Mouse (Mus musculus) heart, postnatal 4 days (tissue): Measurements from ENCODE around the gene Dpagt1. TPM values are rescaled to one million over a fixed set of nuclear protein-coding genes. Genes with fewer than 3 reads are reported as not detected.
"Not testable (repeated sequence)": the region's sequence is repeated elsewhere in the genome, so short reads cannot be mapped to it uniquely, and the experiment has no call there.

Experiments used
- DNase-seq: peaks from one replicate; pipeline ENCODE4 v3.0.0; 2021
- total RNA-seq, 2 experiments: library from RNA; stranded (reverse); gene quantifications; 2 replicates each; pipeline ENCODE4 v1.2.3; 2021

Gene Dpagt1
- total RNA-seq, 2 experiments from 2014 or later: 24.1 to 25.0 TPM

DNA sequence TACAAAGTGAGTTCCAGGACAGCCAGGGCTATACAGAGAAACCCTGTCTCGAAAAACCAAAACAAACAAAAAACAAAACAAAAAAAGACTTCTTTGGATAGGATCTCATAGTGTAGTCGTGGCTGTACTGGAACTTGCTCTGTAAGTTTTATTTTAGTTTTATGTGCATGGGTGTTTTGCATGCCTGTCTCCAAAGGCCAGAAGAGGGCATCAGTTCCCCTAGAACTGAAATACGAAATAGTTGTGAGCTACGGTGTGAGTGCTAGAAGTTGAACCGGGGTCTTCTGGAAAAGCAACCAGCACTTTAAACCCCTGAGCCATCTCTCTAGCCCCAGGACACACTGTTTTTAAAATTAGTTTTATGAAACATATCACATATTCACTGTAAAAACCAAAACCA is 12.8 kb downstream of the Dpagt1 start:
- no peak for DNase-seq

DNA sequence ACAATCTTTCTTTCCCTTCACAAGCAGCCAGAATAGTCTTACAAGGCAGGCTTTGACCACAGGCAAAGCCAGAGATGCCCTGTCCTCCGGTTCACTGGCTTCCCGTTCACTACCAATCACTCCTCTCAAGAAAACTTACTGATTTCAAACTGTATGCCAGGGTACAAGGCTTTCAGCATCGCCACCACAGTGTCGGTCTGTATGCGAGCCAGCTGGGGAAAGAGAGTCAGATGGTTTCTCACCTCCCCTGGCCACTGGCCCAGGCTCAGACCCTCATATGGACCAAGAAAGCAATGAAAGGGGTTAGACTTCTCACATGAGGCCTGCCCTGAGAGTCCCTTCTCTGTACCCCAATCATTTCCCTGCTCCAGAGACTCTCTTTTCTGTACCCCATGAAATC is 15.7 kb downstream of the Dpagt1 start:
- no peak for DNase-seq

DNA sequence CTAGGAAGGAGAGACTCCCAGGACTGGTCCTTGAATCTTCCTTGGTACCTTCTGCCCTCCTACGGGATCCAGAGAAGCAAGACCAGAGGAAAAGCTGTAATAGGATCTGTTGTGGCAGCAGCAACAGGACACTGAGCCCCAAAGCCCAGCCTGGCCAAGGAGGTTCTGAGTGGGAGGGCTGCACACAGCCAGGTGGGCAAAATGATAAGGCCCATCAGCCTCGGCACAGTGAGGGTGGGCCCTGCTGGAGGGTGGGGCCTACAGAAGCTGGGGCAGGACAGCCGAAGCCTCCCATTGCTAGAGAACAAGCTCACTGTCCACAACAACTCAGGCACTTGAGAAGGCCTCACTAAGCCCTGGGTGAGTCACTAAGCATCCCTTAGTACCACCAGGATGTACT is 16.4 kb downstream of the Dpagt1 start:
- DNase-seq: no peak

DNA sequence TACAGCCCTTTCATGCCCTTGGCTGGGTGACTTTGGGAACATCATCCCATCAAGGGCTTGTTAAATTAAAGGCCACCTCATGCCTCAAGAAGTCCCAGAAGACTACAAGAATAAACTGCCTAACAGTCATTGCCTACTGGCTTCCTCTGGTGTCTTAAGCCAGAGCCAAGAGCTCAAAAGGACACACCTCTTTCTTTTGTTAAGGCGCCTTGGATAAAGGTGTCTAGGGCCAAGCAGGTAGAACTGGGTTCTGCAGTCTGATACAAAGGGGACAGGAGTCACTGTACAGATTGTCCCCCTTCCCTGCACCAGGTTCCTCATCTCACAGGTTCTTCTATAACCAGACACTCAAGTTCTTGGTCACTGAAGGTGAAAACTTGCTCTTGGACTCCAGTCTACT is 16.8 kb downstream of the Dpagt1 start:
- no peak for DNase-seq

DNA sequence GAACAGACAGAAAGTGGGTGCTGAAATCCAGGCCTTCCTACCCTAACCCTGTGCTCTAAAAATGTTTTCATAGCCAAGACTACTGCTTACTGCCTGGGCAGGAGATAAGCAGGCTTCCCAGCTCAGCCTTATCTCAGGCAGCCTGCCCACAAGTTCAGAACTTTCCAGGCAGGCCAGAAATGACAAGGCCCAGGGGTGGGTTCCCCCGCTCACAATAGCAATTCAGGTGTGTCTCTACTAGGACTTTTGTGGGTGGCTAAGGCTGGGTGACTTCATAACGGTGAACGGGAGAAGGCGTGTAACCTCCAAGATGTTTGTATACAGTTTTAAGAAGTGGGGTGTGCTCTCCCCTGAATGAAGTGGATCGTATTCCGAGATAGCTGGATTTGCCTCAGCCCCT is 17.5 kb downstream of the Dpagt1 start:
- DNase-seq: peak; percentile 59

DNA sequence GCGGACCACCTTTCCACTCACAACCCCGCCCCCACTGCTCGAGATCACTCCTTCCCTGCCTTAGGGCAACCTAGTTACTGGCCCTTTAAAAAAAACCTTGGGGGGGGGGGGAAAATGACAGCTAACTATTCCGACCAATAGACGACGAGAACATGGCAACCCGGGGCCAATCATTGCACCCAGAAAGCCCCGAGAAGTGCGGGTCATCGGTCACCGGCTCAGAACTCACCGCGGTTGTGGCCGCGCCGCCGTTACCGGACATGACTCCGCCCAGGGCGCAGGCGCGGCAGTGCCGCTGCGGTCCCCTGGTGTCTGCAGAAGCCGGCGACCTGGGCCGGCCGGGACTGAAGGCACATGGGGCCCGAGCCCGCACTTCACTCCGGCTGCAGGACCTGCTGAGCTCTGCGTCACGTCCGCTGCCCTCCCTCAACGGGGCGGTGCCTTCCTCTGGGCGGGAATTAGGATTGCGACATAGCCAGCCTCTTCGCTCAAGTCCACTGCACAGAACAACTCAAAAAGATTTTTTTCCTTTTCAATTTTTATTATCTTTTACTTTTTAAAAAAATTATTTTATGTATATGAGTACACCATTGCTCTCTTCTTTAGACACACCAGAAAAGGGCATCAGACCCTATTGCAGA is 18.1 kb downstream of the Dpagt1 start, which contains the start of gene Hmbs:
Gene Hmbs (minus strand): TSS at position 448 of the 641 bp plus-strand sequence.
- DNase-seq: peak; percentile 91

DNA sequence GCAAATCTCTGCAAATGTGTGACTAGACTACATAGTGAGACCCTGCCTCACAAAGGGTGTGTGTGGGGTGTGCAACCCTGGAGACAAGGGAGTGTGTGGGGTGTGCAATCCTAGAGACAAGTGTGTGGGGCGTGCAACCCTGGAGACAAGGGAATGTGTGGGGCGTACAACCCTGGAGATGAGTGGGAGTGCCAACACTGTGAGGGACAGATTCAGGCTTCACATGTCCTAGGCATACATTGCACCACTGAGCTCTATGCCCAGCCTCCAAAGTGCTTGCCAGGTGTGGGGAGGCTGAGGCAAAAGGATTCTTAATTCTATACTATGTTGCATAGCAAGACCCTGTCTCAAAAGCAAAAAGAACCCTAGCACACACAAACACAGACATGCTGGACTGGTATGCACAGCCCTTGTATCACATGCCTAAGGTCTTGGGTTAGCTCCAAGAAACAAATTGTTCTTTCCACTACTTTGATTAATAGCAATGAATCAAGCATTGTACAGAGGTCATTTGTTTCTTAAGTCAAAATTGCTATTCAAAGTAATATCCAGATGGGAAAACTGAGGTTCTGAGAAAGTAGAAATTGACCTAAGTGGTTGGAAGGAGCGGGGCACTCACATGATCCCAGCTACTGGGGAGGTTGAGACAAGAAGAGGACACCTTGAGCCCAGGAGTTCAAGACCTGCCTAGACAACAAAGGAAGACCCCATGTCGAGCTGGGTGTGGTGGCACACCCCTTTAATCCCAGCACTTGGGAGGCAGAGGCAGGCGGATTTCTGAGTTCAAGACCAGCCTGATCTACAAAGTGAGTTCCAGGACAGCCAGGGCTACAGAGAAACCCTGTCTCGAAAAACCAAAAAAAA is 20.0 kb downstream of the Dpagt1 start:
- no peak for DNase-seq

DNA sequence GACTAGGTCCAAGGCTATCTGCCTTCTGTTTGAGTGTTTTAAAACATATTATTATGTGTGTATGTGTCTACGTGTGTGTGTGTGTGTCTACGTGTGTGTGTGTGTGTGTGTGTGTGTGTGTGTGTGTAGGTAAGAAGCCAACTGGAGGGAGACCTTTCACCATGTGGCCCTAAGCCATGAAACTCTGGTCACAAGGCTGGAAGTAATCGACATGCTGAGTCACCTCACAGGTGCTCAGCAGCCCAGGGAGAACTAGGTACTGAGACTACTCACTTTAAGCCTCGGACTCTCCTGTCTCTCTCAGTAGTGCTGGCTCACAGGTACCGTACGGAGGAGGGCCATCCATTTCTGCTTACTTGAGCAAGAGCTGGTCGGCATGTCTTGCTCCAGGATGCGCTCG is 21.3 kb downstream of the Dpagt1 start:
- no peak for DNase-seq

DNA sequence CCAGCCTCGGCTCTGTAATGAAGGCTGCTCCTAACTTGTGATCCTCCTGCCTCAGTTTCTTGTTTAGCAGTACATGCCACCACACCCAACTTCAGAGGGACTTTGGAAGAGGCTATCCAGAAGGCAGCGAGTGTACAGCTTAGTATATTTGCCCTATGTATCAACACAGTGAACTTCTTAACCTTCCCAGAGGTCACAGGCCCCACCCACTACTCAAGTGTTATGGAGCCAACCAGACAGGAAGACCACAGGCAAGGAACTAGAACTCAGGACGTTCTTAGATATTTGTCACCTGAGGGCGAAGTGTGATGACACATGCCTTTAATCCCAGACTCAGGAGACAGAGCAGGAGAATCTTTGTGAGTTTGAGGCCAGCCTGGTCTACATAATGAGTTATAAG is 21.8 kb downstream of the Dpagt1 start:
- no peak for DNase-seq

DNA sequence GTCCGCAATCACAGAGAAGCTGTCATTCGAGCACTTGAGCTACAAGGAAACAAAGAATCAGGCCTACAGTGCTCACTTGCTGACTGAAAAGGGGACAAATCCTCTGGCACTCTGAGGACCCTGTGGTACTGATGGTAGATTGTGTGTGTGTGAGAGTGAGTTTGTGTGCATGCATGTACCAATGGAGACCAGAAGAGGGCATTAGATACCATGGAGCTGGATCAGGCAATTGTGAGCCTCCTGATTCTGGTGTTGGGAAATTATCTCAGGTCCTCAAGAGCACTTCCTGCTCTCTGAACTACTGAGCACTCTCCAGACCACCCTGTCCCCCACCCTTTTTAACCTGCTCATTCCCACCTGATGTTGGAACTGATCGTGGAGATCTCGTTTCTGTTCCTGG is 22.7 kb downstream of the Dpagt1 start:
- no peak for DNase-seq

DNA sequence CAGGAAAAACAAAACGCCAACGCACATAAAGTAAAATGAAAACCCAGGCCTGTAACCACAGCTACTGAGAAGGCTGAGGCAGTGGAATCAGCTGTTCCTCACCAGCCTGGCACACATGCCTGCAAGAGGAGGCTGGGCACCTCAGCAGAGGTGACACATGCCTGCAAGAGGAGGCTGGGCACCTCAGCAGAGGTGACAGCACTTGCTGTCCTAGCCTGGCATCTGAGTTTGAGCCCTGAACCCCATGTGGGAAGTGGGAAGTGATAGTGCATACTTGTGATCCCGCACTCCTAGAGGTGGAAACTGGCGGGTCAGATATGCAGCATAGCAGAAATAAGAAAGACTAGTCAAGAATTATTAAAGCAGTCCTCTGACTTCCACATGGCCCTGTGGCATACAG is 25.6 kb downstream of the Dpagt1 start:
- no peak for DNase-seq

DNA sequence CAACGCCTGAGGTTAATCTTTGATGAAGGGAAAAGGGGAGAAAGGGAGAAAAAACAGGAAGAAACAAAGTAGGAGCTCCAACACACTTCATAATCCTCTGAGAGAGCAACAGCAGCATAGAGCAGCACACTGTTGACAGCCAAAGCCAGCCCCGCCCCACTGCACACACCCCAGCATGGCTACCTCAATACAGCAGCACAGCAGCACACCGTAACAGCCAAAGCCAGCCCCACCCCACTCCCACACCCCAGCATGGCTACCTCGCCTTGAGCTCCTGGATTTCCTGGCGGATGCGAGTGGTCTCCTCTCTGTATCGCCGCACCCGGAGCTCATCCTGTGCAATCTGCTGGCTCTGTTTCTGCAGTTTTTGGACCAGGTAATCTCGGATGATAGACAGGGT is 26.5 kb downstream of the Dpagt1 start:
- DNase-seq: no peak

DNA sequence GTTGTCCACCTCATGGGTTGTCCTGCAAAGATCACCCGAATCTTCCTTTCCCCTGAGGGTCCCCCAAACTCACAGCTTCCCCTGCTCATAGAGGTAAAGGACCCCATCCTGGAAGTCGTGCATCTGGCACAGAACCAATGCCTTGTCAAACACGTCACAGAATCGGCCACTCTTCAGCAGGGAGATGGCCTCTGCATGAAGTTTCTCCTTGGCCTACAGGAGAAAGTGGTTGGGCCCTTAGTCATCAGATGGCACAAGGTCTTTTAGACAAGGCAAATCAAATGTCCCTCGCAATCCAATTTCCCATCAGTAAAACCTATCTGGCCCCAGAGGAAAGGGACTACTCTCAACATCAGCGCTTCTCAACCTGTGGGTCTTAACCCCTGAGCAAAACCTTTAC is 27.3 kb downstream of the Dpagt1 start:
- no peak for DNase-seq

DNA sequence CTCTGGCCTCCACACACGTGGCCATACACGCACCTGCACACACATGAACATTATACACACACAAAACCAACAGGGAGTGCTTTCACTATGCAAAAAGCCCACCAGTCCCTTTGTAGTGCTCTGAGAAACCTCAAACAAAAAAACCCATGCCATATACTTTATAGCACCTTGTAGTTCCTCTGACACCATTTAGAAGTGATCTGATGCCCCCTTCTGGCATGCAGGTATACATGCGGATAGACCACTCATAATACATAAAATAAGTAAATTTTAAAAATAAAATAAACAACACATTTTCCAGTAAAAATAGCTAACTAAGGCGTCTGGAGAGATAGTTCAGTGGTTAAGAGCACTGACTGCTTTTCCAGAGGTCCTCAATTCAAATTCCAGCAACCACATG is 31.4 kb downstream of the Dpagt1 start:
- DNase-seq: no peak

DNA sequence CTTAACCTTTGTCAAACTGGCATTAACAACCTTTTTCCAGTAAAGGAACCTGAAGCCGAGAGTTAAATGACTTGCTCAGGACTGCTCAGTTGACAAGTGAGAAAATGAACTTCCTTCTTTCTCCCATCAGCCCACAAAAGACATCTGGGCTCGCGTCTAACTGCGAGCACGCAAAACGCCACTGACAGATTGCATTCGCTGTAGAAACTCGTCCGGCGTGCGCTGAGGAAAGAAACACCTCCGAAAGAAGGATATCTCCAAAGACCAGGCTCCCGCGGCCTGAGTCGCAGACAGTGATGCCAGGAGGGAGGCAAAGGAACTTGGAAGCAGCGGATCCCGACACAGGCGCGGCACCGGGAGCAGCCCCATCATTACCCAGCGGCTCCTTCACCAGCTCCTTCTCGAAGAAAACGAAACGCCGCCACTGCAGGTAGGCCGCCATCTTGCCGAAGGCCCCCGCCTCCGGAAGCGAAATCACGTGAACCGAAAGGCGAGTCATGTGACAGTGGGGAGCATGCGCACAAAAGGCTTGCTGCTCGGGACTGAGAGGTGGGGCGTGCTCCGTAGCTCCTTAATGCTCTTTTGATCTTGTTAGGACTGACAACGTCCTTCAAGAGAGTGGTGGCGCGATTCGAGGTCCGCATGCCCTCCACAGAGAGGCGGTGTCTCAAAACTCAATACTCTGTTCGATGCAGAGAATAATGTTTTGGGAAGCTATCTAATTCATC is 35.5 kb downstream of the Dpagt1 start, which contains the start of gene Vps11:
Gene Vps11 (minus strand): TSS at position 481 of the 728 bp plus-strand sequence.
- DNase-seq: peak; percentile 97

DNA sequence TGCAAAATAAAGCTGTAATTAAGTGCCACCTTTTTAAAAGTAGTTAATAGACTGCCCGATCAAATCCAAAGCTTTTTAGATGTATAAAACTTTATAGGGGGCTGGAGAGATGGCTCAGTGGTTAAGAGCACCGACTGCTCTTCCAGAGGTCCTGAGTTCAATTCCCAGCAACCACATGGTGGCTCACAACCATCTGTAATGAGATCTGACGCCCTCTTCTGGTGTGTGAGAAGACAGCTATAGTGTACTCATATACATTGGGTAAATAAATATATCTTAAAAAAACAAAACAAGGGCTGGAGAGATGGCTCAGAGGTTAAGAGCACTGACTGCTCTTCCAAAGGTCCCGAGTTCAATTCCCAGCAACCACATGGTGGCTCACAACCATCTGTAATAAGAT is 36.1 kb downstream of the Dpagt1 start:
- not testable (repeated sequence) for DNase-seq

DNA sequence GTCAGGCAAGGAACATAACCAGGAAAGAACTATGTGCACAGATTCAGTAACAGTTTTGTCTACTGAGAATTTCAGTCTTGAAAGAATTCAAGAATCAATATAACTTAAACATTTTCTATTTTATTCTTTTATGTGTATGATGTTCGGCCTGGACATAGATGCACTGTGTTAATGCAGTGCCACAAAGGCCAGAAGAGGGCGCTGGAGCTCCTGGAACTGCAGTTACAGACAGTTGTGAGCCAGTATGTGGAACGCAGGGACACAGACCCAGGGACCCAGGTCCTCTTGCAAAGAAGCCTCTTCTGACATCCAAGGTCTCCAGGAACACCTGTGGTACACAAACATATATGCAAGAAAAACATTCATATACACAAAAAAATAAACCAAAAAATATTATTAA is 38.7 kb downstream of the Dpagt1 start:
- DNase-seq: peak; percentile 33

DNA sequence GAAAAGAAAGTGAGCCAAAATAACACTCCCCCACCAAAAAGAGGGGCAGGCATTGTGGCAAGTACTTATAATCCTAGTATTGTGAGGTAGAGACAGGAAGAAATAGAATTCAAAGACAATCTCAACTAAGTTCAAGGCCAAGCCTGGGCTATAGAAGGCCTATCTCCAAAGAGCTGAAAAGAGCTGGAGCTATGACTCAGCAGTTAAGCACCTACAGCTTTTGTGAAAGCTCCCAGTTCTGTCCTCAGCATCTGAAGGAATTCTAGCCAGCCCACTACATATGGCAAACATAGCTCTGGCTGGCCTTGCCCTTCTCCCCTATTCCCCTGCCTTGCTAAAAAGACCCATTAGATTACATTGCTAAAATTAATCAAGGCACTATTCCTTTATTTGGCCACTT is 47.6 kb downstream of the Dpagt1 start:
- DNase-seq: no peak

DNA sequence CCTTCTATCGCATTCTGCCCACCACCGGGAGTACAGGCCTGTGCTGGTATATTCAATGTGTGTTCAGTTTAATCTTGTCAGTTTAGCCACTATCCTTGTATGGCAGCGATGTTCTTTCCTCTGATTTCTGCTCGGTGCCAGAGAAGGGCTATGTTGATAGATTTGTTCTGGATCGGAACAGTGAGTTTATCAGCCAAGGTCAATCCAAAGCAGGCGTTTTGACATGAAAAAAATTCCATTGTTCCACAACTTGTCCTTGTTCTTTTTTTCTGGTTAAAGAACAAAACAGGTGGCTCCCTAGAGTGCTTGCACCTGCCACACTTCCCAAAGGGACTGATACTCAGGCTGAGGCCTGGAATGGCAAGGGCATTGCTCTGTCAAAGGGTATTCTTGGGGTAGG is 50.3 kb downstream of the Dpagt1 start:
- no peak for DNase-seq

DNA sequence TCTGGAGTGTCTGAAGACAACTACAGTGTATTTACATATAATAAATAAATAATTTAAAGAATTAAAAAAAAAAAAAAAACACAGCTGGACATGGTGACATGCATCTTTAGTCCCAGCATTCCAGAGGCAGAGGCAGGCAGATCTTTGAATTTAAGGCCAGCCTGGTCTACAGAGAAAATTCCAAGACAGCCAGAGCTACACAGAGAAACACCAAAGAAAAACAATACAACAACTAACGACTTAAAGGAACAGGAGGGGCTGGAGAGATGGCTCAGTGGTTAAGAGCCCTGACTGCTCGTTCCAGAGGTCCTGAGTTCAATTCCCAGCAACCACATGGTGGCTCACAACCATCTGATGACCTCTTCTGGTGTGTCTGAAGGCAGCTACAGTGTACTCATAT is 51.5 kb downstream of the Dpagt1 start:
- DNase-seq: not testable (repeated sequence)

DNA sequence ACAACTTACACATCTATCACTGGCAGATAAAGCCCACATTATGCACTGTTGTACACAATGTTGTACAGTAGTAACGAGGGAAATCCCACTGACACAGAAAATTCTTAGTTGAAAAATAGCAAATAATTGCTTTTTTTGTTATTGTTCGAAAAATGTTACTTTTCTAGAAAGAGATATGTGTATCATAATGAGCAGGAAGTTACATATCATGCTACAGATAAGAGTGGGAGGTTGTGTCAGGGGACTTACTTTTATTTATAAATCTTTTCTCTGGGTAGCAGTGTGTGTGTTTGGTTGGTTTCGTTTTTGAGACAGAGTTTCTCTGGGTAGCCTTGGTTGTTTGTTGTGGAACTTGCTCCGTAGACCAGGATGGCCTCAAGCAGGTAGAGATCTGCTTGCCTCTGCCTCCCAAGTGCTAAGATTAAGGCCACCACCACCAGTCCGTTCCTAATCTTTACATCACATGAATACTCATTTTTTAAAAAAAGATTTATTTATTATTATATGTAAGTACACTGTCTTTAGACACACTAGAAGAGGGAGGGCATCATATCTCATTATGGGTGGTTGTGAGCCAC is 52.4 kb downstream of the Dpagt1 start:
- DNase-seq: no peak

DNA sequence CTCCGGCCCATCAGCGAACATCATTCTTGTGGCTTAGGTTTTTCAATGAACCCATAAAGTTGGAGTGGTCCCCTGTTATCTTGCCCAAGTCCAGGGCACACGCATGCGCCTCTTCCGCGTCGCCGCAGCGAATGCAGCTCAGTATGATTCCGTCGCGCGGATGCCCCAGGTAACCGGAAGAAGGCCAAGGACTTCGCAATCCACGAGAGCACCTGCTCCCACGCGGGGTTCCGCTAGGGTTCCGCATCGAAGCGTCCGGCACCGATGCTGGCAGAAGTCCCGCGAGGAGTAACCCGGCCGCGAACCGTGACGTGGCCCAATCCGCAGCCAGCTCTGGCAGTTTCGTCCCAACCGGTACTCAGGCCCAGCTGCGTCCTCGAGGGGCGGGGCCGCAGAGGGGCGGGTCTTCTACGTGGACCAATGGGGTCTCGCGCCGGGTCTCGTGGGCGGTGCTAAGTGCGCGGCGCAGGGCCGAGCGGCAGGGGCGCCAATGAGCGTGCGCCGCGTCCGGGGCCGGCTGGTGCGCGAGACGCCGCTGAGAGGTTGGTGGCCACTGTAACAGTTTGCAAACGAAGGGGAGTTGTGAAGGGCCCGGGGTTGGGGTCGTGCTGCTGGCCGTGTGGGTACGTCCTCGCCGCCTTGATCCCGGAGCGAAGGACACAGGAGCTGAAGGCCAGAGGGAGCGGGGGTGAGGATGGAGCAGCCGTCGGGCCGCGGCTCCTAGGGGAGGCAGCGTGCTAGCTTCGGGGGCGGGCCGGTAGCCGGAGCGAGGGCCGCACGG is 53.4 kb downstream of the Dpagt1 start, which contains the start of gene Hyou1:
Gene Hyou1 (plus strand): TSS at position 437 of the 781 bp plus-strand sequence.
- DNase-seq: peak; percentile 100
